Mouse (Mus musculus) MEL (cell line): ENCODE results near the gene Crat. TPM values are rescaled to one million over a fixed set of nuclear protein-coding genes. Genes with fewer than 3 reads are reported as not detected.

Experiments
- DNase-seq: peaks from one replicate; pipeline ENCODE4 v3.0.0; 2011; ENCODE audit warnings: low read depth, low spot score
- H3K27ac ChIP-seq: 2 replicates; pipeline ENCODE4 v1.5.1; 2012; ENCODE audit warnings: low read depth, mild to moderate bottlenecking, control low read depth, low read length, moderate library complexity; ENCODE audit not compliant: control insufficient read depth
- H3K27me3 ChIP-seq, 2 experiments: fragments of 150-350 bp in 1 of 2; sonication (generic) in 1 of 2; 2 replicates each; pipeline ENCODE4 v1.6.1; 2012; ENCODE audit warnings: low read length in 2 of 2, mild to moderate bottlenecking in 2 of 2, improper control_type of control experiment in 1 of 2, moderate library complexity in 1 of 2; ENCODE audit not compliant: insufficient read depth in 2 of 2, control insufficient read depth in 1 of 2
- H3K36me3 ChIP-seq, 2 experiments: 2 replicates each; pipeline ENCODE4 v1.6.1; 2012 to 2014; ENCODE audit warnings: low read length in 2 of 2, improper control_type of control experiment in 1 of 2, inconsistent platforms in 1 of 2, mild to moderate bottlenecking in 1 of 2; ENCODE audit not compliant: insufficient read depth in 2 of 2, control insufficient read depth in 1 of 2
- H3K4me1 ChIP-seq, 2 experiments: fragments of 150-350 bp in 1 of 2; sonication (generic) in 1 of 2; 2 replicates each; pipeline ENCODE4 v1.6.1; 2012; ENCODE audit warnings: low read length in 2 of 2, improper control_type of control experiment in 1 of 2, mild to moderate bottlenecking in 1 of 2; ENCODE audit not compliant: insufficient read depth in 2 of 2, control insufficient read depth in 1 of 2
- H3K4me3 ChIP-seq, 2 experiments: fragments of 150-350 bp in 1 of 2; sonication (generic) in 1 of 2; 2 replicates each; pipeline ENCODE4 v1.5.1; 2012; ENCODE audit warnings: low read depth in 2 of 2, low read length in 2 of 2, mild to moderate bottlenecking in 2 of 2, moderate library complexity in 2 of 2, control low read depth in 1 of 2, improper control_type of control experiment in 1 of 2; ENCODE audit not compliant: control insufficient read depth in 1 of 2, insufficient read depth in 1 of 2
- H3K79me2 ChIP-seq: 2 replicates; pipeline ENCODE4 v1.6.1; 2012; ENCODE audit warnings: mild to moderate bottlenecking, low read length, moderate library complexity; ENCODE audit not compliant: control insufficient read depth, poor library complexity, insufficient read depth
- H3K9ac ChIP-seq: 2 replicates; pipeline ENCODE4 v1.6.1; 2012; ENCODE audit warnings: low read depth, mild to moderate bottlenecking, control low read depth, low read length, moderate library complexity; ENCODE audit not compliant: control insufficient read depth, poor library complexity, severe bottlenecking
- H3K9me3 ChIP-seq: fragments of 150-350 bp; sonication (generic); replicated peaks from 2 replicates; pipeline ENCODE4 v1.6.1; 2012; ENCODE audit warnings: mild to moderate bottlenecking, low read length, improper control_type of control experiment, moderate library complexity; ENCODE audit not compliant: insufficient read depth
- BHLHE40 ChIP-seq: IDR thresholded peaks from 2 replicates; pipeline ENCODE4 v1.6.1; 2012; ENCODE audit warnings: low read depth, mild to moderate bottlenecking, inconsistent platforms, low read length, improper control_type of control experiment, borderline replicate concordance
- CHD1 ChIP-seq: IDR thresholded peaks from 2 replicates; pipeline ENCODE4 v1.6.1; 2012; ENCODE audit warnings: low read depth, mild to moderate bottlenecking, inconsistent platforms, low read length, improper control_type of control experiment
- CHD2 ChIP-seq: IDR thresholded peaks from 2 replicates; pipeline ENCODE4 v1.6.1; 2011; ENCODE audit warnings: low read length, improper control_type of control experiment
- CTCF ChIP-seq, 3 experiments: IDR thresholded peaks in 2 of 3; conservative IDR thresholded peaks in 1 of 3; 2 replicates each; pipeline ENCODE4 v1.5.1; 2011 to 2012; ENCODE audit warnings: low read length in 3 of 3, low read depth in 2 of 3, mild to moderate bottlenecking in 2 of 3, improper control_type of control experiment in 1 of 3, inconsistent platforms in 1 of 3, mixed read lengths in 1 of 3, moderate library complexity in 1 of 3; ENCODE audit not compliant: control insufficient read depth in 1 of 3, insufficient read depth in 1 of 3, poor library complexity in 1 of 3, severe bottlenecking in 1 of 3
- E2F4 ChIP-seq: IDR thresholded peaks from 2 replicates; pipeline ENCODE4 v1.6.1; 2011; ENCODE audit warnings: low read depth, low read length, improper control_type of control experiment, borderline replicate concordance
- ELF1 ChIP-seq: IDR thresholded peaks from 2 replicates; pipeline ENCODE4 v1.6.1; 2014; ENCODE audit warnings: low read depth, mild to moderate bottlenecking, inconsistent platforms, low read length, improper control_type of control experiment, moderate library complexity
- EP300 ChIP-seq, 2 experiments: IDR thresholded peaks; 2 replicates each; pipeline ENCODE4 v1.6.1; 2011; ENCODE audit warnings: improper control_type of control experiment in 2 of 2, low read length in 2 of 2, low read depth in 1 of 2, mild to moderate bottlenecking in 1 of 2
- ETS1 ChIP-seq: IDR thresholded peaks from 2 replicates; pipeline ENCODE4 v1.6.1; 2012; ENCODE audit warnings: low read depth, mild to moderate bottlenecking, inconsistent platforms, low read length, improper control_type of control experiment, moderate library complexity
- GABPA ChIP-seq: IDR thresholded peaks from 2 replicates; pipeline ENCODE4 v1.6.1; 2012; ENCODE audit warnings: low read depth, mild to moderate bottlenecking, inconsistent platforms, low read length, improper control_type of control experiment, moderate library complexity
- GATA1 ChIP-seq: IDR thresholded peaks from 2 replicates; pipeline ENCODE4 v1.6.1; 2011; ENCODE audit warnings: low read depth, low read length, improper control_type of control experiment
- HCFC1 ChIP-seq: IDR thresholded peaks from 2 replicates; pipeline ENCODE4 v1.6.1; 2012; ENCODE audit warnings: low read depth, mild to moderate bottlenecking, inconsistent platforms, low read length, improper control_type of control experiment, moderate library complexity
- JUND ChIP-seq: IDR thresholded peaks from 2 replicates; pipeline ENCODE4 v1.6.1; 2011; ENCODE audit warnings: low read depth, mild to moderate bottlenecking, improper control_type of control experiment, low read length
- KAT2A ChIP-seq: conservative IDR thresholded peaks from 2 replicates; pipeline ENCODE4 v1.6.1; 2012; ENCODE audit warnings: low read depth, low read length, improper control_type of control experiment, inconsistent platforms
- MAX ChIP-seq: IDR thresholded peaks from 2 replicates; pipeline ENCODE4 v1.6.1; 2011; ENCODE audit warnings: low read length, improper control_type of control experiment
- MAZ ChIP-seq: IDR thresholded peaks from 2 replicates; pipeline ENCODE4 v1.6.1; 2012; ENCODE audit warnings: low read depth, mild to moderate bottlenecking, inconsistent platforms, low read length, improper control_type of control experiment
- MXI1 ChIP-seq: IDR thresholded peaks from 2 replicates; pipeline ENCODE4 v1.6.1; 2011; ENCODE audit warnings: mild to moderate bottlenecking, low read depth, low read length, improper control_type of control experiment
- MYC ChIP-seq: IDR thresholded peaks from 2 replicates; pipeline ENCODE4 v1.6.1; 2011; ENCODE audit warnings: low read depth, mild to moderate bottlenecking, low read length, improper control_type of control experiment, moderate library complexity
- NELFE ChIP-seq: IDR thresholded peaks from 2 replicates; pipeline ENCODE4 v1.6.1; 2011; ENCODE audit warnings: low read depth, low read length, improper control_type of control experiment
- NRF1 ChIP-seq: IDR thresholded peaks from 2 replicates; pipeline ENCODE4 v1.6.1; 2014; ENCODE audit warnings: low read depth, mild to moderate bottlenecking, inconsistent platforms, low read length, improper control_type of control experiment, moderate library complexity; ENCODE audit not compliant: poor library complexity, insufficient read depth, severe bottlenecking
- POLR2A ChIP-seq, 2 experiments: IDR thresholded peaks; 2 replicates each; pipeline ENCODE4 v1.6.1; 2011 to 2012; ENCODE audit warnings: low read length in 2 of 2, mild to moderate bottlenecking in 2 of 2, control low read depth in 1 of 2, improper control_type of control experiment in 1 of 2, low read depth in 1 of 2, moderate library complexity in 1 of 2; ENCODE audit not compliant: control insufficient read depth in 1 of 2, insufficient read depth in 1 of 2, poor library complexity in 1 of 2
- POLR2AphosphoS5 ChIP-seq: IDR thresholded peaks from 2 replicates; pipeline ENCODE4 v1.6.1; 2012; ENCODE audit warnings: low read depth, borderline replicate concordance, mild to moderate bottlenecking, inconsistent platforms, low read length, moderate library complexity, mixed read lengths
- RAD21 ChIP-seq: IDR thresholded peaks from 2 replicates; pipeline ENCODE4 v1.6.1; 2011; ENCODE audit warnings: mild to moderate bottlenecking, low read depth, low read length, improper control_type of control experiment
- RCOR1 ChIP-seq: IDR thresholded peaks from 2 replicates; pipeline ENCODE4 v1.6.1; 2012; ENCODE audit warnings: low read depth, mild to moderate bottlenecking, inconsistent platforms, low read length, improper control_type of control experiment
- TBP ChIP-seq: IDR thresholded peaks from 2 replicates; pipeline ENCODE4 v1.8.0; 2011; ENCODE audit warnings: low read depth, low read length, improper control_type of control experiment
- TCF12 ChIP-seq: IDR thresholded peaks from 2 replicates; pipeline ENCODE4 v1.6.1; 2014; ENCODE audit warnings: low read depth, mild to moderate bottlenecking, inconsistent platforms, low read length, improper control_type of control experiment, moderate library complexity
- UBTF ChIP-seq: IDR thresholded peaks from 2 replicates; pipeline ENCODE4 v1.6.1; 2012; ENCODE audit warnings: low read depth, mild to moderate bottlenecking, inconsistent platforms, low read length, improper control_type of control experiment, moderate library complexity, borderline replicate concordance; ENCODE audit not compliant: insufficient read depth
- USF1 ChIP-seq: IDR thresholded peaks from 2 replicates; pipeline ENCODE4 v1.6.1; 2014; ENCODE audit warnings: low read depth, mild to moderate bottlenecking, inconsistent platforms, low read length, improper control_type of control experiment, moderate library complexity
- ZC3H11A ChIP-seq: IDR thresholded peaks from 2 replicates; pipeline ENCODE4 v1.6.1; 2012; ENCODE audit warnings: low read depth, mild to moderate bottlenecking, inconsistent platforms, low read length, improper control_type of control experiment
- ZKSCAN1 ChIP-seq: IDR thresholded peaks from 2 replicates; pipeline ENCODE4 v1.6.1; 2012; ENCODE audit warnings: low read depth, mild to moderate bottlenecking, inconsistent platforms, low read length, improper control_type of control experiment, moderate library complexity
- ZNF384 ChIP-seq: IDR thresholded peaks from 2 replicates; pipeline ENCODE4 v1.6.1; 2012; ENCODE audit warnings: low read depth, mild to moderate bottlenecking, inconsistent platforms, low read length, improper control_type of control experiment
- polyA plus RNA-seq, 2 experiments: library from polyadenylated mRNA; stranded (reverse) in 1 of 2; unstranded in 1 of 2; fragments of >175 nt in 1 of 2; fragments of >200 nt in 1 of 2; gene quantifications; 2 replicates each; pipeline versions ENCODE4 v1.2.1 to v1.2.4; 2012; ENCODE audit warnings: low replicate concordance in 2 of 2, low read depth in 1 of 2; ENCODE audit not compliant: insufficient read length in 2 of 2, insufficient read depth in 1 of 2, missing spikeins in 1 of 2
- total RNA-seq: library from RNA; depleted of rRNA; stranded (reverse); fragments of 300-350 nt; gene quantifications from 2 replicates; pipeline ENCODE4 v1.2.3, GENCODE M21; 2012

The Crat gene
- total and polyA plus RNA-seq, 3 experiments = 22.0 to 93.9 TPM; not detected in 1

DNA sequence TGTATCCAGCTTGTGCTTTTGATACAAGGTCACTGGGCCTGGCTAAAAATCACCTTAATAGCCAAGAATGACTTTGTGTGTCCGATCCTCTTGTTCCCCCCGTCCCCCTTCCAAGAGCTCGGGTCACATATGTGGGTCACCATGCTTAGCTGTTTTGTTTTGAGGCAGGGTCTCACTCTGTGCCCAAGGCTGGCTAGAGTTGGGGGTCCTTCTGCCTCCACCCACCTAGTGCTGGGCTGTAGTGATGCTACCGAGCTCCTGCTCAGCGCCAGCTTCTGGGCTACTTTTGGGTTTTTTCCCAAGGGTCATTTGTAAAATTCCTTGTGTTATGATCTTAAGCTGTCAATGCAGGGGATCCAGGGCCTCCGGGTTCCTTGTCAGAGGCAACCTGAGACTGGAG lies 2.6 kb upstream of the Crat start:
- Histone ChIP-seq H3K9ac (no peak overlapping the region), H3K9me3 (no peaks in the 10 kb centered on the region), H3K36me3 (peaks cover 6 to 18% of the 10 kb centered on the region in 2 experiments), H3K4me3 (no peak overlapping the region; a peak in 1 of 4 replicates), H3K27ac (peak overlapping the region; percentile 10; the same call in 1 of the 2 replicates), H3K27me3 (no peaks in the 10 kb centered on the region)
- DNase-seq = no peak
- TF ChIP-seq MAZ (no peak), POLR2AphosphoS5 (no peak), ETS1 (no peak), RCOR1 (no peak), BHLHE40 (no peak), USF1 (no peak), NRF1 (no peak), EP300 (IDR thresholded peaks at IDR 0.05; ENCODE audit: low read depth in 1 of 2, low read length in 2 of 2) (no peak), UBTF (no peak), GABPA (no peak), ZC3H11A (no peak), RAD21 (no peak), POLR2A (IDR thresholded peaks at IDR 0.05; ENCODE audit: control insufficient read depth in 1 of 2, insufficient read depth in 1 of 2, low read depth in 1 of 2, low read length in 2 of 2, poor library complexity in 1 of 2) (no peak), CHD1 (no peak), ELF1 (no peak), NELFE (no peak)
- TF ChIP-seq, all 39 proteins: peak for 0
- Histone ChIP-seq H3K4me1 (peaks cover 12 to 26% of the 10 kb centered on the region in 2 experiments; a peak in 3 of 4 replicates), H3K79me2 (peaks cover 63% of the 10 kb centered on the region)

GRCm38 (mm10) chr2:30417595-30418165 lies 2.1 kb upstream of the Crat start:
- H3K4me1 ChIP-seq = peaks cover 12 to 26% of the 10 kb centered on the region in 2 experiments; a peak in 3 of 4 replicates
- H3K27ac ChIP-seq = peak overlapping the region; percentile 74
- H3K79me2 ChIP-seq = peaks cover 62% of the 10 kb centered on the region
- peak overlapping the region; percentile 66 to 95 for H3K4me3 ChIP-seq
- no peaks in the 10 kb centered on the region for H3K27me3 ChIP-seq
- peak; percentile 57 for DNase-seq
- peaks cover 6 to 18% of the 10 kb centered on the region in 2 experiments for H3K36me3 ChIP-seq
- H3K9me3 ChIP-seq = no peaks in the 10 kb centered on the region
- H3K9ac ChIP-seq = peak overlapping the region; percentile 43
- TF ChIP-seq MYC = no peak
- TF ChIP-seq E2F4 = no peak
- no peak for TF ChIP-seq MAX
- peak; percentile 54 for TF ChIP-seq GATA1
- no peak for TF ChIP-seq JUND
- no peak for TF ChIP-seq USF1
- TF ChIP-seq KAT2A = no peak
- TF ChIP-seq EP300 (IDR thresholded peaks at IDR 0.05; ENCODE audit: low read depth in 1 of 2, low read length in 2 of 2) = peak; percentile 48 to 70; a peak in 3 of 4 replicates
- TF ChIP-seq ZKSCAN1 = no peak
- TF ChIP-seq BHLHE40 = peak; percentile 19; the same call in 1 of the 2 replicates
- TF ChIP-seq TCF12 = peak; percentile 76
- no peak for TF ChIP-seq TBP
- no peak for TF ChIP-seq MXI1
- TF ChIP-seq POLR2A (IDR thresholded peaks at IDR 0.05; ENCODE audit: control insufficient read depth in 1 of 2, insufficient read depth in 1 of 2, low read depth in 1 of 2, low read length in 2 of 2, poor library complexity in 1 of 2) = no peak
- no peak for TF ChIP-seq ELF1
- TF ChIP-seq CHD2 = no peak
- no peak for TF ChIP-seq MAZ
- no peak for TF ChIP-seq ZNF384
- TF ChIP-seq CTCF (IDR thresholded peaks at IDR 0.05 in 2 of 3, conservative IDR thresholded peaks at IDR 0.05 in 1 of 3; ENCODE audit: control insufficient read depth in 1 of 3, insufficient read depth in 1 of 3, low read depth in 2 of 3, low read length in 3 of 3, poor library complexity in 1 of 3, severe bottlenecking in 1 of 3) = no peak
- no peak for TF ChIP-seq GABPA
- no peak for TF ChIP-seq HCFC1
